Mouse (Mus musculus) forebrain, embryonic 14.5 days (tissue): ENCODE data around the gene Stk35. TPM values are rescaled to one million over a fixed set of nuclear protein-coding genes. Genes with fewer than 3 reads are reported as not detected.

ENCODE experiments used
- ATAC-seq: fragments of 200-750 bp; cut with Nextera tagmentation; 2 replicates; pipeline ENCODE4 v1.8.0; 2017; ENCODE audit warnings: mild to moderate bottlenecking, moderate library complexity
- DNase-seq: peaks from one replicate; pipeline ENCODE4 v3.0.0-alpha.2; 2015; ENCODE audit warnings: low spot score
- H3K27ac ChIP-seq: fragments of 300-500 bp; sonication (generic); 2 replicates; pipeline ENCODE4 v1.5.1; 2014; ENCODE audit warnings: low read depth, mild to moderate bottlenecking, control low read depth, low read length, moderate library complexity
- H3K27me3 ChIP-seq: fragments of 300-500 bp; sonication (generic); replicated peaks from 2 replicates; pipeline ENCODE4 v1.6.1; 2014; ENCODE audit warnings: low read length, control low read depth, mixed read lengths; ENCODE audit not compliant: control insufficient read depth, insufficient read depth
- H3K36me3 ChIP-seq: fragments of 300-500 bp; sonication (generic); 2 replicates; pipeline ENCODE4 v1.6.1; 2014; ENCODE audit warnings: low read length, control low read depth; ENCODE audit not compliant: control insufficient read depth, insufficient read depth
- H3K4me1 ChIP-seq: fragments of 300-500 bp; sonication (generic); 2 replicates; pipeline ENCODE4 v1.6.1; 2014; ENCODE audit warnings: antibody characterized with exemption, low read length, control low read depth; ENCODE audit not compliant: control insufficient read depth, insufficient read depth
- H3K4me2 ChIP-seq: fragments of 300-500 bp; sonication (generic); 2 replicates; pipeline ENCODE4 v1.6.1; 2014; ENCODE audit warnings: mild to moderate bottlenecking, control low read depth, low read length
- H3K4me3 ChIP-seq: fragments of 300-500 bp; sonication (generic); 2 replicates; pipeline ENCODE4 v1.5.1; 2014; ENCODE audit warnings: low read depth, low read length, control low read depth
- H3K9ac ChIP-seq: fragments of 300-500 bp; sonication (generic); 2 replicates; pipeline ENCODE4 v1.6.1; 2014; ENCODE audit warnings: mild to moderate bottlenecking, low read length, control low read depth, moderate library complexity
- H3K9me3 ChIP-seq: fragments of 300-500 bp; sonication (generic); replicated peaks from 2 replicates; pipeline ENCODE4 v1.6.1; 2016; ENCODE audit warnings: low read length, control low read depth, mixed read lengths; ENCODE audit not compliant: control insufficient read depth
- WGBS: fragments of 180-500 bp; shearing (Covaris S2); extraction: QIAGEN DNeasy Blood & Tissue Kit; methylation state at CpG from one replicate; pipeline ENCODE4 v1.1.7; 2014; 5-methylcytosine and 5-hydroxymethylcytosine counted together
- polyA plus RNA-seq: library from polyadenylated mRNA; unstranded; fragments of >200 nt; fragmentation: Nextera tagmentation; extraction: Ambion mirVana; gene quantifications from 2 replicates; pipeline ENCODE4 v1.2.1, GENCODE M21; 2014

Gene Stk35
- polyA plus RNA-seq, 1 experiment from 2014 or later: 8.6 TPM

DNA sequence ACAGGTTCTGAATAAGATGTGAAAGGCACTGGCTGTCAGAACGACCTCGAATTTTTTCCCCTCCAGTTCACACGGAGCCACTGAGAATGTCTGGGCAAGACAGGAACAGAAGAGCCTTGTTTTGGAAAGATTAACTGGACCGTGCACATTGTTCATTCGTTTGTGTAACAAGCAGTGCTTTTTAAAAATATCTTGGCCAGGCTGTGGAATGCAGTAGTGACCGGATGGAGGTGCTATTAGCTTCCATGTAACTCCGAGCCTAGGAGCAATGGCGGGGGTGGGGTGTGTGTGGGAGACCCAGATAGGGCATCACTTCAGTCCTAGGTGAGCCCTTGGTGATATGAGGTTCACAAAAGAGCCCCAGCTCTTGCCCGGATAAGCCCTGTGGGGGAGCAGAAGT lies 73.8 kb downstream of the Stk35 start:
- Histone ChIP-seq H3K36me3 (no peaks in the 10 kb centered on the region), H3K4me3 (no peak overlapping the region), H3K4me1 (no peaks in the 10 kb centered on the region), H3K9me3 (no peaks in the 10 kb centered on the region), H3K27ac (no peak overlapping the region), H3K27me3 (no peaks in the 10 kb centered on the region), H3K9ac (no peak overlapping the region), H3K4me2 (no peak overlapping the region)
- WGBS: 28% methylated on average over 9 of the region's 9 CpGs
- DNase-seq (peak; percentile 39), ATAC-seq (peak; percentile 44; the same call in 1 of the 2 replicates)

DNA sequence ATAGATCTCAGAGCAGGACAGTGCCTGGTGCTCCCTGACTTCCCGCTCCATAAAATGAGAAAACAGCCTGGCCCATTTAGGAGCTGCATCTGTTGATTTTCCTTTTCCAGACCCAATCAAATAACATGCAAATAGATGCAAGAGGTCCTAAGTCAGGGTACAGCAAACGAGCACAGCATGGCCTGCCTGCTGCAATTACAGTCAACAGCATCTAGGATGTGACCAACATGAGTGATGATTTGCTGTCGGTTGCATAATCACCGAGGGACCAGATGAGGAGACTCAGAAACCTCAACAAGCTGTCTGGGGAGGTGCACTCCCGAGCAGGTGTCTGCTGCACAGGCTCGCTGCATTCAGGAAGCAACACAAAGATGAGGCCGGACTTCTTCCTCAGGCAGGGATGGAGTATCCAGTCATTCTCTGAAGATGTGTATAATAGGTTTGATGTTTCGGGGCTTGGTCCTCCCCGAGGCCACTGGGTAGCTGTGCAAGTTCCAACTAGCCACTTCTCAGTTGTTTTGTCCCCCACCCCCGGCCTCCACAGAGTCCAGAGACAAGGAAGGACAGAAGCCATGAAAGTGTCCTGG lies 74.3 kb downstream of the Stk35 start:
- Histone ChIP-seq H3K4me2 (no peak overlapping the region), H3K27ac (no peak overlapping the region), H3K4me3 (no peak overlapping the region), H3K9me3 (no peaks in the 10 kb centered on the region), H3K4me1 (no peaks in the 10 kb centered on the region), H3K27me3 (no peaks in the 10 kb centered on the region), H3K36me3 (no peaks in the 10 kb centered on the region), H3K9ac (no peak overlapping the region)
- ATAC-seq (no peak), DNase-seq (no peak)
- 71% methylated on average over 10 of the region's 10 CpGs for WGBS

DNA sequence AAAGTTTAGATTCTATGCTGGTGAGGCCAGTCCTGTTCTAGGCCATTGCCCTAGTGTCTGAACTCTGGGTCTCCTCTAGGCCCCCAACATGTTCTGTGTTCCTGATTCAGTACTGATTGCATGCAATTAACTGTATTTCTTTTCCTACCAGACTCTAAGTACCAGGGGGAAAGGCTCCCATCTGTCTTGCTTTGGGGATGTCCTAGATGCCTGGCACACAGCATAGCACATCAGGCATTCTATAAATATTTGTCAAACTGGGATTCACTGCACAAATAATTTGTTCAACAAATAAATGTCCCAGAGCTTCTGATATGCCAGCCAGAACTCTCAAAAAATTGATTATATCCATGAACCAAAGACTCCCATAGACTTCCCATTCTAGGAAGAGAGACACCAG lies 76.6 kb downstream of the Stk35 start:
- H3K4me3 ChIP-seq: no peak overlapping the region
- H3K4me2 ChIP-seq: no peak overlapping the region
- no peaks in the 10 kb centered on the region for H3K27me3 ChIP-seq
- H3K9ac ChIP-seq: no peak overlapping the region
- H3K36me3 ChIP-seq: no peaks in the 10 kb centered on the region
- H3K4me1 ChIP-seq: no peaks in the 10 kb centered on the region
- H3K27ac ChIP-seq: no peak overlapping the region
- ATAC-seq: no peak
- no peaks in the 10 kb centered on the region for H3K9me3 ChIP-seq
- no peak for DNase-seq

- H3K27me3 ChIP-seq: no peaks in the 10 kb centered on the region
- peak; percentile 73 for DNase-seq
- H3K27ac ChIP-seq: no peak overlapping the region
- H3K4me2 ChIP-seq: no peak overlapping the region
- H3K4me3 ChIP-seq: no peak overlapping the region
- no peaks in the 10 kb centered on the region for H3K4me1 ChIP-seq
- no peak overlapping the region for H3K9ac ChIP-seq
- 41% methylated on average over 3 of the region's 3 CpGs for whole genome bisulfite sequencing
- ATAC-seq: peak; percentile 60; the same call in 1 of the 2 replicates
- no peaks in the 10 kb centered on the region for H3K36me3 ChIP-seq
- H3K9me3 ChIP-seq: no peaks in the 10 kb centered on the region
These were observed 79.5 kb downstream of the Stk35 start for GRCm38 (mm10) chr2:129879817-129880216.

GRCm38 (mm10) chr2:129880226-129880625 lies 79.9 kb downstream of the Stk35 start:
- 87% methylated on average over 7 of the region's 7 CpGs for WGBS
- no peaks in the 10 kb centered on the region for H3K36me3 ChIP-seq
- H3K4me3 ChIP-seq: no peak overlapping the region
- H3K27ac ChIP-seq: no peak overlapping the region
- H3K4me1 ChIP-seq: no peaks in the 10 kb centered on the region
- no peak for DNase-seq
- H3K4me2 ChIP-seq: no peak overlapping the region
- no peaks in the 10 kb centered on the region for H3K9me3 ChIP-seq
- no peak for ATAC-seq
- no peak overlapping the region for H3K9ac ChIP-seq
- no peaks in the 10 kb centered on the region for H3K27me3 ChIP-seq

GRCm38 (mm10) chr2:129881886-129882285 lies 81.6 kb downstream of the Stk35 start:
- 76% methylated on average over 1 of the region's 1 CpGs for WGBS
- no peak for ATAC-seq
- DNase-seq: no peak

More at GRCm38 (mm10) chr2:129881886-129882285, 81.6 kb downstream of the Stk35 start:
- Histone ChIP-seq H3K27ac (no peak overlapping the region), H3K9ac (no peak overlapping the region), H3K4me1 (no peaks in the 10 kb centered on the region), H3K4me2 (no peak overlapping the region), H3K4me3 (no peak overlapping the region), H3K36me3 (no peaks in the 10 kb centered on the region), H3K9me3 (no peaks in the 10 kb centered on the region), H3K27me3 (no peaks in the 10 kb centered on the region)

Other genes starting within 250 kb of the Stk35 start
- 24.8 and 31.0 TPM in 2 replicates for gene Sirpa, start 207.7 kb upstream of the Stk35 start, polyA plus RNA-seq
- 5.6 and 6.5 TPM in 2 replicates for gene Pdyn, start 100.7 kb upstream of the Stk35 start, polyA plus RNA-seq
- gene Tgm3, start 211.8 kb downstream of the Stk35 start, polyA plus RNA-seq: not detected in 2 replicates